Mouse (Mus musculus): ENCODE data around the gene Rsph10b.

- no peak for TF ChIP-seq CTCF (IDR thresholded peaks at IDR 0.05; ENCODE audit: insufficient read depth, low read depth, low read length)
- TF ChIP-seq POLR2A (IDR thresholded peaks at IDR 0.05; ENCODE audit: insufficient read depth, low read depth, low read length), result no peak
Measured at GRCm38 (mm10) chr5:144026620-144027263, 93.9 kb downstream of the Rsph10b start, which contains the start of gene Ocm.

Data from olfactory bulb, adult 2 months (tissue).